Mouse (Mus musculus) adrenal gland, adult 2 months (tissue): ENCODE data around the gene Klrb1a. TPM values are rescaled to one million over a fixed set of nuclear protein-coding genes. Genes with fewer than 3 reads are reported as not detected.
"Not testable (repeated sequence)": the region's sequence is repeated elsewhere in the genome, so short reads cannot be mapped to it uniquely, and the experiment has no call there.

Source experiments
- DNase-seq: peaks from one replicate; pipeline ENCODE4 v3.0.0; 2021
- long read RNA-seq: library from polyadenylated mRNA; stranded (forward); transcript quantifications from one replicate; pipeline ENCODE4 v2.0.0, GENCODE M21; 2021
- polyA plus RNA-seq: library from polyadenylated mRNA; depleted of rRNA; stranded (reverse); fragments of >200 nt; gene quantifications from 2 replicates; pipeline ENCODE4 v1.2.3, GENCODE M21; 2012; rRNA removed
- total RNA-seq, 2 experiments: library from RNA; stranded (reverse); gene quantifications; 2 replicates each; pipeline ENCODE4 v1.2.3; 2021

Gene Klrb1a
- total RNA-seq: not detected
- 0.26 and 0.29 TPM in 2 replicates for polyA plus RNA-seq
- long read RNA-seq: 0 reads

DNA sequence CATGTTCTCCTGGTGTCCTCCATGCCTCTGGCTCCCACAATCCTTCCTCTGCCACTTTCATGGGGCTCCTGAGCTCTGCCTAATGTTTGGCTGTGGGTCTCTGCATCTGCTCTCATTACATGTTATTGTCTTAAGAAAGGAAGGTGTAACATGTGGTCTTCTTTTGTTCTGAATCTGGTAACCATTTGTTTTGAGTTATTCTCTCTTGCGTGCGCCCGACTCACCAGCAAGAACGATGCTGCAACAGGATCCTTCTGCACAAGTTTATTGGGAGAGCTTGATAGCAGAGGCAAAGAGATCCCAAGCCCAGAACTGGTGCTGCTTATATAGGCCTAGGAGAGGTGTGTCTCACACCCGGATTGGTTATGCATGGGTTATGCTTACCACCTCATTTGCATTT is at the start of gene Klrb1a:
Klrb1a (minus strand) TSS at position 101 of the 400 bp plus-strand sequence.
- DNase-seq: not testable (repeated sequence)

DNA sequence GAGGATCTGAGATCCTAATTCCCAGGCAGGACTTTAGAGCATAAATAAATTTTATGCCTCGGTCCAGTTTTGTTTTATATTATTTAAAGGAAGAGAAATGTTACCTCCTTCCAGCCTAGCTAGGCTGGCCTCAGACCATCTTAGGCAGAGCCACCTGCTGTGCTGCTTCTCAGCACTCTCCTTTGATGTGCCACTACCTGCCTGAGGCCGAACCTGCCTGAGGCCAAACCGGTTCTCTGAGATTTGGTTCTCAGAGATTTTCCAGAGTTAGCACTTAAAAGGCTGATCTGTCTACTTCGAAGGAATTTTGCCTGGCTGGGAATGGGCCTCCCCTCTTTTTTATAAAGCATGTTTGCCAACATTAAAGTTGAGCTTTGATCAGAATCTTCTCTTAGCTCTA is 46.6 kb upstream of the Klrb1a start:
- DNase-seq: no peak

DNA sequence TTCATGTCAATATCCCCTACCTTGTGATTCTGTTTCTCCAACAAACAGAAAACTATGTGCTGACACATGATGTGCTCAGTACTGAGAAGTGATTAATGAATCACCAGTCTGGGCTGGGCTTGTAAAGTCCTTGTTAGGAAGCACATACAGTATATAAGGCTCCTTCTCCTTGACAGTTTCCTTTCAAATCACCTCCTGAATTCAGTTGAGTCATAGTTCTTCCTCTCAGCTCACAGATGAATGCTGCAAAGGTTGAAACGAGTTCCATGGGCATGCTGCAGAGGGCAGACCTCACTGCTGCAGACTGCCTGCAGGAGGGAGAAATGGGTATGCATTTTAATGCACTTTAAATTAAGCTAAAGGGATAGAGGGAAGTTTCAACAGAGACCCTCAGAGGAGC is 38.9 kb upstream of the Klrb1a start, which contains the start of gene Clec2h:
Clec2h (plus strand) TSS at position 180 of the 400 bp plus-strand sequence.
- DNase-seq: peak; percentile 6

DNA sequence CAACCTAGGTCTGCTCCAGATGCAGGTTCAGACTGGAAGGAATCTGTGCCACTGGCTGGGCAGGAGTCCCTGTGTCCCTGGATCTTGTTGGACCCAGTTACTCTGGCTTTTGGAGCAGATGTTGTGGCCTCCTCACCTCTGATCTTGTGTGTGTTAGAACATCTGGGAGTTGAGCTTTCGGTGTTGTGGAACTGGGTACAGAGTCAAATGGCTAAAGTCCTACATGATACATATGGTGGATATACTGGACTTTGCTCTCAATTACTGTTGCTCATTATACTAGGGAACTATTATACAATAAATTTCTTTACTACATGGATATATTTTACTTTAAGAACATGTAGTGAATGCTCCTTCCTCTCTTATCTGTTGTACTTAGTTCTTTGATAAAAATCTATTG is 37.9 kb upstream of the Klrb1a start:
- no peak for DNase-seq

DNA sequence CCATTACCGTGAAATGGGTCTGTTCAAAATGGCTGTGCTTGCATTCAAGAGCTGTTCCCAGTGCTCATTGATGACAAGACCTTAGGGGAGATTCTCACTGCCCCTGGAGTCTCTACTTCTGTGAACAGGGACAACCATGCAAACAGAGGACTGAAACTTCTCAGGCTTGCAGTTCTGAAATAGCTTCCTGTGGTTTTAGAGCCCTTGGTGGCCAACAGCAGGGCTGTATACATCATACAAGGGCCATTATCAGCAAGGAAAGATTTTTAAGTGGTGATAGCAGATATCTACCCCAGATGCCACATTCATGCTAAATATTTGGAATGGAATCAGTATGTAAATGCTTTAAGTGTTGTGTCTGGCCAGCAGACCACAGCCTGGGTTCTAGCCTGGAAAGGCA is 29.6 kb upstream of the Klrb1a start:
- no peak for DNase-seq

DNA sequence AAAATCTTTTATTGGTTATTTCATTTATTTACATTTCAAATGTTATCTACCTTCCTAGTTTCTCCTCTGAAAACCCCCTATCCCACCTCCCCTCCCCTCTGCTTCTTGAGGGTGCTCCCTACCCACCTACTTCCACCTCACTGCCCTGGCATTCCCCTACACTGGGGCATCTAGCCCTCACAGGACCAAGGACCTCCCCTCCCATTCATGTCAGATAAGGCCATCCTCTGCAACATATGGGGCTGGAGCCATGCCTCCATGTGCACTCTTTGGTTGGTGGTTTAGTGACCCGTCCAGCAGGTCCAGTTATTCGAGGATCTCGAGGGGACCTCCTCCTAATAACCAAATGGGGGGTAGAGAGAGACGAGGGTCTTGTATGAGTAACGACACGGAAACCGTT is 27.5 kb upstream of the Klrb1a start:
- not testable (repeated sequence) for DNase-seq

DNA sequence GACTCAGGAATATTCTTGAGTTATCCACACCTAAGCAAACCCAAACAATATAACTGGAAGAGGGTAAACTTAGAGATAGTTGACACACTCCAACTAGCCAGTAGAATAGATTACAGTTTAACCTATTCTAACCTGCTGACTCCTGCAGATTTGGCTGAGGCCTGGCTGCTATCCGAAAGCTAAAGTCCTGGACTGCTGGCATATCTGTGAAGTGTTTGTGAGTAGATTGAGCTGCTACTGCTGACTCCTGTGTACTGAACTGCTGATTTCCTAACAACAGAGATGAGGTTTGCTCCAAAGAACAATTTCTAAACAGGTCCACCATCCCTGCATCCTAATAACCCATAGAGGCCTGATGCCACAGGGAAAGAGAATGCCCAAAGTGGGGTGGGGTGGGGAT is 26.9 kb upstream of the Klrb1a start:
- peak; percentile 5 for DNase-seq

DNA sequence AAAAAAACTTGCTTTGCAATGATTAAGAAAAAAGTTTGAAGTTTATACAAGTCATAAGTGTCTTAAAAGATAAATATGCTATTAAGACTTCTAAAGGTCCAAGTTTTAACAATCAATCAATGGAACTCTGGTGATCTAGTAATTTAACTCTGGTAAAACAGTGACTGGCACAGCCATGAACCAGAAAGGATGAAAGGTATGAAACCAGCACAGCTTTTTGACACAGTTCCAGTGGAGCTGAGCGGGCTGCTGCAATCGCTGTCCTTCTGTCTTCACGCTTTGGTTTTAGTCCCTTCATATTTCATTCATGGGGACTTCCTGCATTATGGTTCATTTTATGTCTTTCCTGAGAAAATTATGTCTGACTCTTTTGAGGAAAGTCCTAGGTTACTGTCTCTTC is 26.3 kb upstream of the Klrb1a start:
- no peak for DNase-seq

DNA sequence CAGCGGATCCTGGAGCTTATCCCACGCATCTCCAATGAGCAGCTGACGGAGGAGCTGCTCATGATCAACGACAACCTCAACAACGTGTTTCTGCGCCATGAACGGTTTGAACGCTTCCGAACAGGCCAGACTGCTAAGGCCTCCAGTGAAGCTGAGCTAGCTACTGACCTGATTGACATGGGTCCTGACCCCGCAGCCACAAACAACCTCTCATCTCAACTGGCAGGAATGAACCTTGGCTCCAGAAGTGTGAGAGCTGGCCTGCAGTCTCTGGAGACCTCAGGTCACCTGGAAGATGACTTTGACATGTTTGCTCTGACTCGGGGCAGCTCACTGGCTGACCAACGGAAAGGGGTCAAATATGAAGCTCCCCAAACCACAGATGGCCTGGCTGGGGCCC is 22.4 kb upstream of the Klrb1a start:
- DNase-seq: not testable (repeated sequence)

DNA sequence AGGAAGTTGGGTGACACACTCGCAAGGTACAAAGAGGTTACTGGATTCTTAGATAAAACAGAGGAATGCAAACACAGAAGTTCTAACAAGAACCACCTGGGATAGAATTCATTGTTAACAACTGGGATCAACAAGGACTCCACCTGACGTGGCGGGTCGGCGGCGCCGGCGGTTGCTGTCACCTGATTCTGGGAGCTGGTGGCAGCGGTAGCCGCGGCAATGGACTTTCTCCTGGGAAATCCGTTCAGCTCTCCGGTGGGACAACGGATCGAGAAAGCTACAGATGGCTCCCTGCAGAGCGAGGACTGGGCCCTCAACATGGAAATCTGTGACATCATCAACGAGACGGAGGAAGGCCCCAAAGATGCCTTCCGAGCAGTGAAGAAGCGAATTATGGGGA is 21.4 kb upstream of the Klrb1a start:
- not testable (repeated sequence) for DNase-seq

DNA sequence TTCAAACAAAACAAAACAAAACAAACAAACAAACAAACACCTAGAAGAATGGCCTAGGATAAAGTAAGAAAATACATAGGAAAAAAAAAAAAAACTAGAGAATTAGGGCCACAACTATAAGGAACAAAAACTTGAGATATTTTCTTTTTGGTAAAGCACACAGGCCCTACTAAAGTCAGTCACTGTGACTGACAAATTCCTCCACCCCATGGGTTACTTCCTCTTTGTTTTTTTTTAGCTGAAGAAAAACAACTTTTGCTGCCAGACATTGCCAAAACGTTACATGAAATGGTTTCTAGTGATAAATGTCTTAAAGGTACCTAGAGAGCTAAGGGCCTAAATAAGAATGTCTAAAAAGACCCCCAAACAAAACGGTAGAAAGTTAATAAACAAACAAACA is 20.7 kb upstream of the Klrb1a start:
- no peak for DNase-seq

DNA sequence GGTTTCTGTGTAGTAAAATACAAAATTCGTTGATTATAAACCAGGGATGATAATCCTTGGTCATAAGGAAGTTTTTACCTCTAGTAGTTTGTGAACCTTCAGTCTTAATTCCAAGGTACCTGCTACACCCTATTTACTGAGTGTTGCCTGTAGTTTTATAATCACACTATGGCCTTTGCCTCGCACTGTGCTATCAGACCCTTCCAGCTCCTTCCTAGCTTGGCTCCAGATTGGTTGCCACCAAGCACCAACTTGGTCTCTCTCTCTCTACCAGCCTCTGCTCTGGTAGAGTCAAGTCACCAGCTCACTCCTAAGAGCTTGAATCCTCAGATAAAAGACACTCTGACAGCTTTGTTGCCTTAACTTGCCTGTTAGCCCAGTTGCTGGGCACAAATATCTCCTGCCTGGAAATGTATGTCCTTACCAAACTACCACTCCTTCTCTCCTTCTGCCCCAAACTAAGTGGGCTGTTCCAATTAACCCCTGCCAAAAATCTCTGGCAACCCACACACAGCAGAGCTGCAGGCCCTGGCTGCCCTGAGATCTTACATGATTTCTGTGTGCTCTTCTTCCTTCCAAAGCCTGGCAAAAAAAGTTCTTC is 17.9 kb upstream of the Klrb1a start:
- DNase-seq: no peak

DNA sequence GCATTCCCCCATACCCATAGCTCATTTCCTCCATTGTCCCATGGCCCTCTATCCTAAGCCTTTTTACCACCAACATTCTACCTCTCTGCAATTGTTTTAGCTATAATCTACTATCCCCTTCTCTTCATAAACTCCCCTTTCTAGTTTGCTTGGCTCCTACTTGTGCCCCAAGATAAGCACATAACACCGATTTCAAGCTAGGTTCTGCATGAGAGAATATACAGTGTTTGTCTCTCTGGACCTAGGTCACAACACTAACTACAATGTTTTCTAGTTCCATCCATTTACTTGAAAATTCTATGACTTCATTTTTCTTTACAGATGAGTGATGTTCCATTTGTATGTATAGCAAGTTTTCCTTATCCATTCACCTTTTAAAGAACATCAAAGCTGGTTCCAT is 17.3 kb upstream of the Klrb1a start:
- no peak for DNase-seq

DNA sequence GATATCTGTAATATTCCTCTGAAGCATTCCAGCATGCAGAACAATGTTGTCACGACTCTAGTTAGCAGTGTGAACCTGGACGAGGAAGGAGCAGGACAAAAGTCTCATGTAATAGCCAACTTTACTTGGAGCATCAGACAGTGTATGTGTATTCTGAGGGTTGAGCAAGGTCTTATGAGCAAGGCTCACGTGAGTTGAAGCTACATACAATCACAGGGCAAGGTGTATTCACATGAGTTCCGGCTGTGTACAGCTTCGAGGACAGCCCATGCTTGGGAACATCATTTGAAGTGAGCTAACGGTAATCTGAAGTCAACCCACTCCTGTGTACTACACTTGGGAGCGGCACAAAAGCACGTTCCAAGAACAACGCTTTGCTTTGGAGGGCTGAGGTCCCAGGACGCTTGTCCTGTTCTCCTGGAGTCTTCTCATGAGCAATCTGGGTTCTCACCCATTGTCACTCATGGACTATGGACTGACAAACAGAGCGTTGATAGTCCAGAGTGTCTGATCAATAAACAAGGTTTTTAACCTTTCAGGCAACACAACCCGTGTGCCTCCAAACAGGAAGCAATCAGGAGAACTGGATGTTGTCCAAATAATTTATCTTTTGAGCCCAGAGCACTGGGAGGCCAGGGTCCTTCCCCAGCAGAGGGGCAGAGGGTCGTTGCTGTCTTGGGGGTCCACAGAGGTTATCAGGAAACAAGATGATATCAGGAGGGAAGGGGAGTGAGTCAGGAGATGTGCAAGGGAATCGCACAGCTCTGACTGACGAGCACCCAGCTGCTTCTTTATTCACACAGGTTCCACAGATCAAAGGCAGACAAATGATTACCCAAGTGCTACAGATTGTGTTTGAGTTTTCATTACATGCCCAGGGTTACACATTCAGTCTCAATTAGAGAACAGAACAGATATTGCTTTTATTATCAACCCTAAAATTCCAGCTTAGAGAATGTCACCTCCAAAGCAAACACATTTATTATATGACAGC is 7.9 kb upstream of the Klrb1a start:
- not testable (repeated sequence) for DNase-seq

DNA sequence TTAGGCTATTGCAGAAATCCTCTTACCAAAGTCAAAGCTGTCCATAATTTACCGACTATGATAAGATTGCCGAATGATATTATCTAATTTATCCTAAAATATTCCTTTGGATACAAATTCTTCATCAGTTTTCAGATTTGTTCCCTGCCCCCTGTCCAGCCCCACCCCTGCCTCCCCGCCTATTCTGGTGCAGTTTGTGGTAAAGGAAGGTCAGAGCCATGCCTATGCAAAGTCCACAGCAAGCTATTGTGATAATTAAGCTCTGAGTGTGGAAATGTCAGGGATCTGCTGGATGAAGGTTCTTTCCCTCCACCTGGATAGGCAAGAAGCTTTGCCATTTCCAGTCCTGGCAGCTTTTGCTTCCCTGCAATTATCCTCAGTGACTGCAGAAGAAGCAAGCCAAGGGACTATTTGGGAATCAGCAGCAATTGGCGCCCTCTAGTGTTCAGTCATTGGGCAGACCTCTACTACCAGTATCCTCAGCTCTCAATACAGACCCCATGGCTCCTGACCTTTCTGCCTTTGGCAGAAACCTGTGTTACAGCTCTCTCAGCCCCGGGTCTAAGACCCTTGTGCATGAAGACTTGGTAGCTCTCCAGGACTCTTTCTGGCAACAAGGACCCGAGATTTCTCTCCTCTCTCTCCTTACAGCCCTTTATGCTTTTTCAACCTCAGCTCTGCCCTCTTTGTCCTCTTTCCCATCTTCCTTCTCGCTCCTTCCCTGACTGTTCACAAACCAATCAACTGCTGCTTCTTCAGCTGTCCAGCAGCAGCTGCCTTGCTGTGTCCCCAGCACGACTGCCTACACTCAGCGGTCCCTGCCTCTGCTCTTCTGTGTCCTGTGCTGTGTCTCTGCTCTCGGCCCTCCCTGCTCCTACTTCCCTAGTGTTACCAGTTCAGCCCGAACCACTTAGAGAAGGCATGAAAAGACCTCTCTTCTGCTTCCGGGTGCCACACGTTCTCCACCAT is 6.7 kb upstream of the Klrb1a start:
- peak; percentile 33 for DNase-seq

DNA sequence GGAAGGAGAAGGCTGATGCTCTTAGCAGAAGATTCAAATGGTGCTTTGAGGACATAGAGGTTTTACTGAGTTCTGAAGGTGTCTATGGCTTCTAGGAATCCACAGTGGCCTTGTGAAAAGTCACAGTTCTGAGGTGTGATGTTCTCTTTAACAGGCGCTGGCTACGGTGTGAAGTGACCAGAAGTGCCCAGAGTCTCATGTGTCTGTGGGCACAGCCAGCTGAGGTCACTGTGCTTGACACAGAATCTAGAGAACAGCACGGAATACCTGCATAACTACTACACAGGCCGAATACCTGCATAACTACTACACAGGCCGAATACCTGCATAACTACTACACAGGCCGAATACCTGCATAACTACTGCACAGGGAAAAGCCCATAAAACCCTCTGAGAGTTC is 1.9 kb upstream of the Klrb1a start:
- not testable (repeated sequence) for DNase-seq

DNA sequence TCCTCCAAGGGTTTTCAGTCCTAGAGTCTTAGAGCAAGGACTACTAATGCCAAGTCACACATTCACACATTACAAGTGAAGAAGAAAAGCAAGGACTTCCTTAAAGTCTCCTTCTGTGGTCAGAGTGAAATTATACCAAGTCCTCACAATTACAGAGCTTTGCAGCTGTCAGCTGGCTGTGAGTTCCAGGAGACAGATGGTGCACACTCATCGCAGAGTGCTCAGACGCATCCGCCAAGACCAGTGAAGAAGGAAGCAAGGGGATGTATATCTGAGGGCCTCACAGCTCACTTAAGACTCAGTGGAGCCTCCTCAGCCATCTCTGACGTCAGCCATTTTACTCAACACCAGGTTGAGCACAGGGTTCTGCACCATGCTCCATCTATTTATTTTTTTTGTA is 1.1 kb upstream of the Klrb1a start:
- no peak for DNase-seq

DNA sequence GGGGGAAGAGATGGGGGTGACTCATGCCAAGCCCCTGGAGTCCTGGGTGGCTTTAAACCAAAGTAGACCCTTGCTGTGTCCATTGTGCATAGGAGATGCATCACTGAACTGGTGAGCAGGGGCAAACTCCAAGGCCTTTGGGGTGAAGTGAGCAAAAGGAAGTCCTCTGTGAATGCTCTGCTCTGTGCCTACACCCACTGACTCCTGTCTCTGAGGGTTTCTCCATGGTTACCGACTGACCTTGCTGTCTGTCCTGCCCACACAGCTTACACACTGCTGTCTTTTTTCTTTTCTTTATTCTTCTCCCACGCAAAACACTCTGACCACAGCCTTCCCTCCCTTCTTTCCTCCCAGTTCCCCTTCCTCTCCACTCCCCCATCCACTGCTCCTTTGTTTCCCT is 600 bp downstream of the Klrb1a start:
- DNase-seq: no peak

DNA sequence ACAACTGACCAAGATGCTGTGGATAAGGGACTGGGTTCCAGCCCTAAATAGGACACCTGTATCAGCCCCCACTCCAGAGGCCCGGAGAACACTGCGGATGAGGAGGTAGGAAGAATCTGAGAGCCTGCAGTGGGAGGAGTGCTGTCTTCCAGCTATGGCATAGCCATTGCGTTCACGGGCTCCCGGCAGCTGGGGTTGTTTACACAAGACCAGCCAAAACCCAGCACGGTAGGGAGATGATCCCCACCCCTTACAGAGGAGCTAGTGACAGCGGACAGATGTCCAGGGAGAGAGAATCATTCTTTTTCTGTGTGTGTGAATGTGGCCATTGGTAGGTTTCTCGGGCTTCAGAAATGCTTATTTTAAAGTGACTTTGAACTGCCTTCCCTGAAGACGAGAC is 17.0 kb downstream of the Klrb1a start:
- no peak for DNase-seq

DNA sequence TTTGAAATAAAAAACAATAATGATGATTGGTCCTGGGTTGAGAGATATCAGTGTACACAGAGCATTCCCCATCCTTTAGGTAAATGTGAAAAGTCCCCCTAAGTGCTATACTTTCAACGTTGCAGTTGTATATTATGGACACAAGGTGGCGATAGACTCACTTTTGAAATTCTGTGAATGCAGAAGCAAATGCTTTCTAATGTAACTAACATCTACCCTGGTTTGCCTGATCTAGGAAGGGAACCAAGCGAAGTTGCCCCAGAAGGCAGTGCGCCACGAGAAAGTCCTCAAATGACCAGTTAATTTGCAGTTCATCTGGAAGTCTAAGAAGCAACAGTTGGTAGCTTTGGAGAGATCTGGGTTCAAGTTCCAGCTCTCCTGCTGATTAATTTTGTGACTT is 18.8 kb downstream of the Klrb1a start:
- DNase-seq: no peak

DNA sequence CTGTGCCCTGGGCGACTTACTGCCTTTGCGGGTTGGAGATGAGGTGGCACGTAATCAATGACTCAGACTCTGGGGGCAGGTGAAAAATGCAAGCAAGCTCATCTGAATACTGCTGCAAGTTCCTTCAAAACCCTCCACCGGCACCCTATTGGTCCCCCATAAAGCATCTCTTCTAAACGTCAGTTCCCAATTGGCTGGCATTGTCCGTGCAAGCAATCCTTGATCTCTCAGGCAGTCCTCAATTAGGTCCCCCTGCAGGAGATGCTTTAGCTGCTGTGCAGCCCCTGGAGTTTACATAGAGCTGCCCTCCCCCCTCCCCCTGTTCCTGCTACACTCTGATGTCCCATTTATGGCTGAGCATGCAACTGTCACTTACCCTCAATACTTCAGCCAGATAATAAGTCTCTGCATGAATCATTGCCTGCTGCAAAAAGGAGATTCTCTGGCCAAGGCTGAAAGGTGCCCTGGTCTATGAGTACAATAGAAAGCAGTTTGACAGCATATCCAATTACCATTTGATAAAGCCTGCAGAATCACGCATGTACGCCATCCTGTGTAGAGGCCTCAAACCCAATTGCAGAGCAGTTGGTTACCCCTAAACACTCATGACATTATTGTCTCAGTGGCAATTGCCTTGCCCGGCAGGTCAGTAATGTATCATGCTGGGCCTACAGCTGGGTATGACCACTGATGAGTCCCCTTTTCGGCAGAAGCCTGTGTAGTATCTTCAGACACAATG is 20.7 kb downstream of the Klrb1a start:
- peak; percentile 7 for DNase-seq
